Mouse (Mus musculus): Measurements from ENCODE around the gene Kif26b.

DNA sequence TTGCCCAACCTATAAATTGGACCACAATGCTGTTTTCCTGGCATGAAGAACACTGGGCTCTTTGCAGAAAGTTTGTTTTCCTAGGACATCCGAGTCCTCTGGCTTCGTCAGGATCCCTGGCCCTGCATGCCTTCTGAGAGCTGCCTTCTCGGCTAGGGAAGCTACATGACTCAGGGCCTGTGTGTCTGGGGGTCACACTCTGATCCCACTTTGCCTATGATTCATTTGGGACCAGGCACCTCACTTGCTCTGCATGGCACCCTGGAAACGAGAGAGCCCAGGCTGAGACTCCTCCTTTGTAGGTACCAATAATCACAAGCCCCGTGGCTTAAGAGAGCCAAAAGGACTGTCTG, 43.1 kb upstream of the Kif26b start:
- TF ChIP-seq POLR2A (IDR thresholded peaks at IDR 0.05; ENCODE audit: borderline replicate concordance, control insufficient read depth, low read depth, low read length) (no peak), CTCF (IDR thresholded peaks at IDR 0.05; ENCODE audit: control insufficient read depth, insufficient read depth, low read length) (no peak)
